Mouse (Mus musculus) forebrain, embryonic 14.5 days (tissue): ENCODE data around the gene Mup2. TPM values are rescaled to one million over a fixed set of nuclear protein-coding genes. Genes with fewer than 3 reads are reported as not detected.
"Not testable (repeated sequence)": the region's sequence is repeated elsewhere in the genome, so short reads cannot be mapped to it uniquely, and the experiment has no call there.

Source experiments
- ATAC-seq: fragments of 200-750 bp; cut with Nextera tagmentation; 2 replicates; pipeline ENCODE4 v1.8.0; 2017; ENCODE audit warnings: mild to moderate bottlenecking, moderate library complexity
- DNase-seq: peaks from one replicate; pipeline ENCODE4 v3.0.0-alpha.2; 2015; ENCODE audit warnings: low spot score
- H3K27ac ChIP-seq: fragments of 300-500 bp; sonication (generic); 2 replicates; pipeline ENCODE4 v1.5.1; 2014; ENCODE audit warnings: low read depth, mild to moderate bottlenecking, control low read depth, low read length, moderate library complexity
- H3K27me3 ChIP-seq: fragments of 300-500 bp; sonication (generic); replicated peaks from 2 replicates; pipeline ENCODE4 v1.6.1; 2014; ENCODE audit warnings: low read length, control low read depth, mixed read lengths; ENCODE audit not compliant: control insufficient read depth, insufficient read depth
- H3K36me3 ChIP-seq: fragments of 300-500 bp; sonication (generic); 2 replicates; pipeline ENCODE4 v1.6.1; 2014; ENCODE audit warnings: low read length, control low read depth; ENCODE audit not compliant: control insufficient read depth, insufficient read depth
- H3K4me1 ChIP-seq: fragments of 300-500 bp; sonication (generic); 2 replicates; pipeline ENCODE4 v1.6.1; 2014; ENCODE audit warnings: antibody characterized with exemption, low read length, control low read depth; ENCODE audit not compliant: control insufficient read depth, insufficient read depth
- H3K4me2 ChIP-seq: fragments of 300-500 bp; sonication (generic); 2 replicates; pipeline ENCODE4 v1.6.1; 2014; ENCODE audit warnings: mild to moderate bottlenecking, control low read depth, low read length
- H3K4me3 ChIP-seq: fragments of 300-500 bp; sonication (generic); 2 replicates; pipeline ENCODE4 v1.5.1; 2014; ENCODE audit warnings: low read depth, low read length, control low read depth
- H3K9ac ChIP-seq: fragments of 300-500 bp; sonication (generic); 2 replicates; pipeline ENCODE4 v1.6.1; 2014; ENCODE audit warnings: mild to moderate bottlenecking, low read length, control low read depth, moderate library complexity
- H3K9me3 ChIP-seq: fragments of 300-500 bp; sonication (generic); replicated peaks from 2 replicates; pipeline ENCODE4 v1.6.1; 2016; ENCODE audit warnings: low read length, control low read depth, mixed read lengths; ENCODE audit not compliant: control insufficient read depth
- polyA plus RNA-seq: library from polyadenylated mRNA; unstranded; fragments of >200 nt; fragmentation: Nextera tagmentation; extraction: Ambion mirVana; gene quantifications from 2 replicates; pipeline ENCODE4 v1.2.1, GENCODE M21; 2014

Mup2 gene
- polyA plus RNA-seq, result not detected in 2 replicates

- not testable (repeated sequence) for H3K36me3 ChIP-seq, H3K4me3 ChIP-seq, H3K27ac ChIP-seq, H3K4me1 ChIP-seq, H3K9me3 ChIP-seq, H3K9ac ChIP-seq, H3K4me2 ChIP-seq, ATAC-seq, H3K27me3 ChIP-seq, DNase-seq
Observed at GRCm38 (mm10) chr4:60154189-60154588, at the start of gene Mup2. Mup2 (minus strand) TSS chr4:60154289.

Other genes with a start within 250 kb of the Mup2 start
- gene Slc46a2, start 239.2 kb downstream of the Mup2 start, polyA plus RNA-seq, result 0.08 TPM in 1 of 2 replicates, not detected in the other
- gene Mup4, start 193.6 kb downstream of the Mup2 start, polyA plus RNA-seq, result not detected in 2 replicates
- gene Mup6, start 190.0 kb downstream of the Mup2 start, polyA plus RNA-seq, result not detected in 2 replicates
- not detected in 2 replicates for gene Mup7, start 83.8 kb downstream of the Mup2 start, polyA plus RNA-seq
- not detected in 2 replicates for gene Mup8, start 68.3 kb upstream of the Mup2 start, polyA plus RNA-seq